Mouse (Mus musculus): Measurements from ENCODE around the gene Cops2.

DNA sequence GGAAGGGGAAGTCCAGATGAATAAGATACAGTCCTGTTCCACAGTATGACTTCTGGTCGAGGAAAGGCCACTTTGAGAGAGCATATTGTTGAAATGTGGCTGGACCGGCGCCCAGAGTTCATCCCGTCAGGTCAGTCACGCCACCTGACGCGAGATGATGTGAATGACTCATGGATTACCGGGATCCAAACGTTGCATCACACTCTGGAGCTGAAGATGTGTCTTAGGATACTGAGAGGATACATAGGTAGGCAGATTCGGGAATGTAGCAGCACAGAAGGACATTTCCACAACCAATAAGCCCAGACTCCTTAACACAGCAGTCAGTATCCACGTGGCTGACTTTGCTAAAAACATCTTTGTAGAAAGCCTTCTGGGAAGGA is 66.1 kb downstream of the Cops2 start:
- TF ChIP-seq MYOG (IDR thresholded peaks at IDR 0.05; ENCODE audit: control insufficient read depth in 1 of 3, insufficient read depth in 1 of 3, insufficient read length in 2 of 3, low read depth in 2 of 3) (no peak), TCF12 (IDR thresholded peaks at IDR 0.05; ENCODE audit: insufficient read depth, poor library complexity, severe bottlenecking) (no peak), POLR2A (IDR thresholded peaks at IDR 0.05; ENCODE audit: insufficient read length, low read depth) (no peak), USF1 (IDR thresholded peaks at IDR 0.05; ENCODE audit: low read depth) (no peak), E2F4 (IDR thresholded peaks at IDR 0.05; ENCODE audit: insufficient read depth) (no peak), MYOD1 (IDR thresholded peaks at IDR 0.05; ENCODE audit: control insufficient read depth in 1 of 3, insufficient read length in 2 of 3, low read depth in 2 of 3) (no peak), CEBPB (IDR thresholded peaks at IDR 0.05; ENCODE audit: insufficient read depth, poor library complexity, severe bottlenecking) (peak; percentile 79), POLR2AphosphoS2 (IDR thresholded peaks at IDR 0.05; ENCODE audit: insufficient read length, low read depth) (no peak), MAX (IDR thresholded peaks at IDR 0.05; ENCODE audit: low read depth) (no peak), SRF (IDR thresholded peaks at IDR 0.05; ENCODE audit: control insufficient read depth, insufficient read length, low read depth) (no peak), TCF3 (IDR thresholded peaks at IDR 0.05; ENCODE audit: insufficient read length, low read depth) (no peak), REST (IDR thresholded peaks at IDR 0.05; ENCODE audit: insufficient read depth, insufficient read length) (no peak)

Measured in myocyte (in vitro differentiated cells).